Mouse (Mus musculus) spleen, postnatal 14 days (tissue): ENCODE measurements around the gene Gtf2ird1.
A peak's percentile ranks its signal among the peaks of the same experiment; 100 is the strongest.
"Not testable (repeated sequence)": the region's sequence is repeated elsewhere in the genome, so short reads cannot be mapped to it uniquely, and the experiment has no call there.

Source experiments
- DNase-seq, 2 experiments: peaks; one replicate each; pipeline ENCODE4 v3.0.0; 2021 to 2022; ENCODE audit warnings: low spot score in 2 of 2

Gene Gtf2ird1

DNA sequence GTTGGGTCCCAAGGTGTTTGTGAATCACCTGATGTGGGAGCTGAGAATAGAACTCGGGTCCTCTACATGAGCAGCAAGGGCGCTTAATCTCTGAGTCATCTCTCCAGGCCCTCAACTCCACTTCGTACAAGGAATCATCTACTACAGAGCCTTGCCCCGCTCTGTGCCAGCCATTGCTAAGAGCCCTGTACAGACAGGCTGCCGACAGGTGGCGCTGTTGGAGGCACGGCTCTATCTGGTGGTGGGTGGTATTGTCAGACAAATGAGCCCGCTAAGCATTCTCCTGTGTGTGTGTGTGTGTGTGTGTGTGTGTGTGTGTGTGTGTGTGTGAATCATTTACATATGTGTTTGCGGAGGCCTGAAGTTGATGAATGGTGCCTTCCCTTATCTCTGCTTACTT, 111.1 kb downstream of the Gtf2ird1 start:
- DNase-seq: no peak

GRCm38 (mm10) chr5:134344076-134344475, 112.4 kb downstream of the Gtf2ird1 start:
- DNase-seq: no peak

DNA sequence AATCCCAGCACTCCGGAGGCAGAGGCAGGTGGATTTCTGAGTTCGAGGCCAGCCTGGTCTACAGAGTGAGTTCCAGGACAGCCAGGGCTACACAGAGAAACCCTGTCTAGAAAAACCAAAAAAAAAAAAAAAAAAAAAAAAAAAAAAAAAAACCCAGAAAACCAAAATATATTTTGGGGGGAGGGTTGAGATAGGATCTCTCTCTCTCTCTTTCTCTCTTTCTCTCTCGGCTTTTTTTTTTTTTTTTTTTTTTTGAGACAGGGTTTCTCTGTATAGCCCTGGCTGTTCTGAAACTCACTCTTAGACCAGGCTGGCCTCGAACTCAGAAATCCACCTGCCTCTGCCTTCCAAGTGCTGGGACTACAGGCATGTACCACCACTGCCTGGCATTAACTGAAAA, 113.0 kb downstream of the Gtf2ird1 start:
- not testable (repeated sequence) for DNase-seq

DNA sequence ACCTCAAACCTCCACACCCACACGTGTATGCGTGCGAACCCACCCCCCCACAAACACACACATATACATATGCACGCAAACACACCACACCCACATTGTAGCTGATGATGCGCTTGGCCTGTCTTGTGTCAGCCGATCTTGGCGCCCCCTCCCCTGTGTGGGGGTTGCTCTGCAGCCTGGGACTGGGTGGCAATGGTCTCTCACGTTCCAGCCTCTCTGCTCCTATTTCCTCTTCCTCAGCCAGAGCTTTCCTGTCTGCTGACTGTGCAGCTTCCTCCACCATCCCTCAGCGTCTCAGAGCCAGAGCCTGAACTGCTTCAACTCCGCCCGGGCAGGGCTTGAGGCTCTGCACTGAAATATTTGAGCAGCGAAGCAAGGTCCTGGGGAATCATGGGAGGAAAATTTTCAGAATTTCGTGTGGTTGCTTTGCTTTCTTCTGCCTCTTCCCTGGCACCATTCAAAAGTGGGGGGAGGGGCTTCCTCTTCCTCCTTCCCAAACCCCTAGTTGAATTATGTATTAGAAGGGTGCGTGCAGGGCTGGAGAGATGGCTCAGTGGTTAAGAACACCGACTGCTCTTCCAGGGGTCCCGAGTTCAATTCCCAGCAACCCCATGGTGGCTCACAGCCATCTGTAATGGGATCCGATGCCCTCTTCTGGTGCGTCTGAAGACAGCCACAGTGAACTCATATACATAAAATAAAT, 113.9 kb downstream of the Gtf2ird1 start:
- DNase-seq: no peak

- DNase-seq: no peak
Measured at GRCm38 (mm10) chr5:134341721-134342120, 114.8 kb downstream of the Gtf2ird1 start.

DNA sequence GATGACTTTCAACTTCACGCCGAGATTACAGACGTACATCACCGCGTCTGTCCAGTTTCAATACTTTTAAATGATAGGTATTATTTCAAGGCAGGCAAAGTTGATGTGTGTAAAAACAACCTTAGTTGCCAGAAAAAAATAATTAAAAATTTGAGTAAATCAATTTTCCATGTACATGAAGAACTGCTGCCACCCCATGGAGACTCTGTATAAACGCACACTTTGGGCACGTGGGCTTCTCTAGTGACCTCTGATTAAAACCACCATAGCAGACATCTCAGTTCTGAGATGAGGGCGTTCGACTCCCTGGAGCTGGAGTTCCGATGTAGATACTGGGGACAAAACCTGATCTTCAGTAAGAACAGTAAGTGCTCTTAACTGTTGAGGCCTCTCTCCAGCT, 115.2 kb downstream of the Gtf2ird1 start:
- no peak for DNase-seq

- DNase-seq: no peak
Measured at GRCm38 (mm10) chr5:134340101-134340522, 116.4 kb downstream of the Gtf2ird1 start.

- not testable (repeated sequence) for DNase-seq
Measured at GRCm38 (mm10) chr5:134337012-134337411, 119.5 kb downstream of the Gtf2ird1 start.

- DNase-seq: no peak
Measured at GRCm38 (mm10) chr5:134332743-134333142, 123.8 kb downstream of the Gtf2ird1 start.

DNA sequence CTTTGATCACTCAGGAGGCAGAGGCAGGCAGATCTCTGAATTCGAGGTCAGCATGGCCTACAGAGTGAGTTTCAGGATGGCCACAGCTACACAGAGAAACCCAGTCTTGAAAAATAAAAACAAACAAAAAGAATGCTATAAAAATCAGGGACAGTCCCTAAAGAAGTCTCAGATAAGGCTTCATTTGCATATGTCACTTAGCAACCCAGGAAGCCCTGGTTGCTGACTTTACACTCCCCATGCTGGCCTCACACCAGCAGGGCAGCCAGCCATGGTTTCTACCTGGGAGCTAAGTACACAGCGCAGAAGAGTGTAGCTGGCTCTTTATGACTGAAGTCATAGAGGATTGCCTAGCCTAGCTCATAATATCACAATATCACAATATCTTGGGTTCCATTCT, 126.4 kb downstream of the Gtf2ird1 start:
- no peak for DNase-seq

- DNase-seq: no peak
Measured at GRCm38 (mm10) chr5:134329311-134329710, 127.2 kb downstream of the Gtf2ird1 start.

DNA sequence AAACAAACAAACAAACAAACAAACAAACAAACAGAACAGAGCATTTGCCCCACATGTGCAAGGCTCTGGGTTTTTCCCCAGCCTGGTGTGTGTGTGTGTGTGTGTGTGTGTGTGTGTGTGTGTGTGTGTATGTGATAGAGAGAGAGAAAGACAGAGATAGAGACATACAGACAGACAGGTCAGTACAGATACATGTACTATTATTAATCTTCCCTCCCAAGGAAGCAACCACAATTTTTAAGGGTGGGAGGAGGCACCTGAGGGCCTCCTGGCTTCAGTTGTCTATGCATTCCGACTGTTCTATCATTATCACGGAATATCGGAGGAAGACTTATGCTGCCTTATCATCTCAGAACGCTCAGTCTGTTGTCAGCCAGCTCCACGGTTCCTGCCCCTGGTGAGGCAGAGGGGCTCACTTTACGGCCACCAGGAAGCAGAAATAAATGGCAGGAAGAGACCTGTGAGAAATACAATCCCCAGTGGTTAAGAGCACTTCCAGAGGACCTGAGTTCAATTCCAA, 128.0 kb downstream of the Gtf2ird1 start:
- no peak for DNase-seq

DNA sequence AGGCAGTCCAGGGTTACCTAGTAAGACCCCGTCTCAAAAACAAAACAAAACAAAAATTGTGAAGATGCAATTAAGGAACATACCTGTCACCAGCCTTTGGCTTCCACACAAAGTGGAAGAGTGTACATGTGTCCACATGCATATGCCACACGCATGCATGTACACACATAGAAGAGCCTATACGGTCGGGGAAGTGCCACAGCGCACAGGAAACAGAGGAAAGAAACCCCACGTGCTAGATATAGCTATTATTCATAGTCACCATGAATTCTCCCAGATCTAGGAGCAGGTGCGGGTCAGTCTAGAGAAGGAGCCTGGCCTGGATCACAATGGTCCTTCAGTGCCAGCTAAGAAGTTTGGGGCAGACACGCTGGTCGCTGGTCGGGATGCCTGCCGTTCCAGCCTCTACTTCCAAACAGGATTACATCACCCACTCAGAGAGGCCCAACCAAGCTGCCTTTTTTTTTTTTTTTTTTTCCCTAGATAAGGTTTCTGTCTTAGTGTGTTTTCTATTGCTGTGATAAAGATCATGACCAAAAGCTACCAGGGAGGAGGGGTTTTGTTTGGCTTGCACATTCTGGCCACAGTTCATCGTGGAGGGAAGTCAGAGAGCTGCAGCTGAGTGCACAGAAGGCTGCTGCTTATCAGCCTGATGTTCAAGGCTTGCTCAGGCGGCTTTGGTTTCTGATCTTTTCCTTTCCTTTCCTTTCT, 130.5 kb downstream of the Gtf2ird1 start:
- no peak for DNase-seq

DNA sequence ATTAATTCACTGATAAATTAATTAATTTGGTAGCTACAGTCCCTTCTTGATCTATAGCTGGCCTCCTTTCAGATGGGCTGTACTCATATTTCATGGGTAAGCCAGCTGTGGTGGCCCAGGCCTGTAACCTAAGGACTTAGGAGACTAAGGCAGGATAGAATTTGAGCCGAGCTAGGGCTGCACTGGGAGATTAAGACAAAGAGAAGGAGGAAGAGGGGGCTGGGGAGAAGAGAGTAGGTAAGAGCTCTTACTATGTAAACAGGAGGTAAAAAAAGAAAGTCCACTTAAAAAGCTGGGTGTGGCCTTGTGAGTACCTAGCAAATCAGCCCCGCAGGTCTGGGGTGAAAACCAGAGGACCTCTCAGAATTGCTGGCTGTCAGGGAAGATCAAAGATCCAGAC, 132.6 kb downstream of the Gtf2ird1 start:
- DNase-seq: no peak

DNA sequence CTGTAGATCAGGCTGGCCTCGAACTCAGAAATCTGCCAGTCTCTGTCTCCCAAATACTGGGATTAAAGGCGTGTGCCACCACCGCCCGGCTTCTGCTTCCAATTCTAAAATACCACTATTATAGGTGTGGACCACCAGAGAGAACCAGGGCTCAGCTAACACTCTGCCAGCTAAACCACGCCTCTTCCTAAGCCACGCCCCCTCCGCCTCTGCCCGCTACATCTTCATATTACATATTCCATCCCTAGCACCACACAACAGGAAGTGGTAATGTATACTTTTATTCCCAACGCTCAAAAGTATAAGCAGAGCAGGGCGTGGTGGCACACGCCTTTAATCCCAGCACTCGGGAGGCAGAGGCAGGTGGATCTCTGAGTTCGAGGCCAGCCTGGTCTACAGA, 133.2 kb downstream of the Gtf2ird1 start:
- DNase-seq: no peak

GRCm38 (mm10) chr5:134322355-134322754, 134.2 kb downstream of the Gtf2ird1 start:
- DNase-seq: no peak

- no peak for DNase-seq
Measured at GRCm38 (mm10) chr5:134321699-134322098, 134.8 kb downstream of the Gtf2ird1 start.

DNA sequence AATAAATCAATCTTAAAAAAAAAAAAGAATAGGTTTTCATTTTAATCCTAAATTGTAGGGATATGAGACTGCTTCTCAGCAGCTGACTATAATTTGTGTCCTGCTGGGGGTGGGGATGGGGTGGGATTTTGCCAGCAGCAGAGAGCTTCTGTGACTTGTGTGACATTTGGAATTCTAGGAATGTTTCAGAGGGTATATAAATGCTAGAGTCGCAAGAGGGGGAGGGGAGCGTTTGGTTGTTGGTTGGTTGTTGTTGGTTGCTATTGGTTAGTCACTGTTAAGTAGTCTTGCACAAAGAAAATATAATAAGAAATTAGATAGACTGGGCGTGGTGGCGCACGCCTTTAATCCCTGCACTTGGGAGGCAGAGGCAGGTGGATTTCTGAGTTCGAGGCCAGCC, 137.6 kb downstream of the Gtf2ird1 start:
- no peak for DNase-seq

DNA sequence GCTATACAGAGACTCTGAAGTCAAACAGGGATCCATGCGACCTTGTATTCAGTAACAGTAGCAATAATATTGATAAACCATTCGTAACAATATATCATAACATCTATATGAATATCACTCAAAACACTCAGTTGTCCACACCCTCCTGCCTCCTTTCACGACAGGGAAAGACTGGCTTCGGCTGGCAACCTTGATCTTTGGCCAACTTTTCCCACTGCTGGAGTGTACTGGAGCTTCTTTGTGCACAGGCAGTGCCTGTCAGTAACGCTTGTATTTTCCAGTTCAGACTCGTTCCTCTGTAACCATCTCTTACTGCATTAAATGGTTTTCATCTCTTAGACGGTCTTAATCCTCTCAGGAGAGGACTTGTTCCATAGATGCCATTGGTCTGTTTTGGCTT, 139.8 kb downstream of the Gtf2ird1 start:
- no peak for DNase-seq

GRCm38 (mm10) chr5:134315623-134316350, 140.7 kb downstream of the Gtf2ird1 start:
- peak in 1 of 2 experiments; percentile 16 for DNase-seq

DNA sequence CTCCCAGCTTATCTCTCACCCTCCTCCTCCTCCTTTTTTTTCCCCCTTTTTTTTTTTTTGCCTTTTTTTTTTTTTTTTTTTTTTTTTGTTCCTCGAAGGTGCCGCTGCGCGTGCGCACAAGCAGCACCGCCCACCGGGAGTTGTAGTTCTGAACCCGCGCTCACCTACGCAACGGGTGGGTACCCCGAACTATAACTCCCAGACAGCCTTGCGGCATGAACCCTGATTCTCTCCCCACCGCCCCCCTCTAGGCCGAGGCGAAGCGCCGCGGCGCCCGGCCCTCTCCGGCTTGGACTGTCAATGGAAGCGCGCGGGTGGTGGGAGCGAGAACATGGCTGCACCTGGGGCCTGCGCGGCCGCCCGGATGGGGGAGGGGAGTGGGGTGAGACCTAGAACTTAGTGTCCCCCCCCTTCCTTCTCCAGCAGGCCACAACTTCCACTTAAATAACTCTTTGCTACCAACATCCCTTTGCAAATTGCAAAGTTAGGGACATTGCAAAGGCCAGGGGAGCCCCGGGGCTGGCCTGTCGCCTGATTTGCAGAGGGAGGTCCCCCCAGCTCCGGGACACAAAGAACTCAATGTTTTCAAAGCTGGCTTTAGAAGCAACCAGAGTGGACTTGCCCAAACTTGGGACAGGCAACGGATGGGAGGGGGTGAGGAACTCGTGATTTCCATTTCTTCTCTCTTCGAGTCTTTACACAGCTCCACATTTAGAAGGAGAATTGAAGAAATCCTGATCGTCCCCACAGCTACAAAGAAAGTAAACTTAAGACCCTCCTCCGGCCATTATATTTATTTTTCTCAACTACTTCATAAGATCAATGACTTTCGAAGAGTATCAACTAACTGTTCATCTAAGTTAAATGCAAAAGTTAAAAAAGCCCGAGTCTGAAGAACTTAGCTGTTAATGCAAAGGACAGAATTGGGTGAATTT, 141.6 kb downstream of the Gtf2ird1 start, which contains the start of gene Gtf2i:
Gtf2i (minus strand) TSS at position 73 of the 935 bp plus-strand sequence.
- DNase-seq: peak; percentile 77 to 86
